Mouse (Mus musculus) intestine, embryonic 16.5 days (tissue): ENCODE results near the gene Cemip. TPM values are rescaled to one million over a fixed set of nuclear protein-coding genes. Genes with fewer than 3 reads are reported as not detected.

Source experiments
- ATAC-seq: fragments of 200-750 bp; cut with Nextera tagmentation; 2 replicates; pipeline ENCODE4 v1.8.0; 2017; ENCODE audit warnings: moderate TSS enrichment, moderate library complexity
- H3K27ac ChIP-seq: fragments of 300-500 bp; sonication (generic); 2 replicates; pipeline ENCODE4 v1.5.1; 2014; ENCODE audit warnings: mild to moderate bottlenecking, low read length
- H3K27me3 ChIP-seq: fragments of 300-500 bp; sonication (generic); replicated peaks from 2 replicates; pipeline ENCODE4 v1.6.1; 2014; ENCODE audit warnings: low read length, control low read depth, mixed read lengths; ENCODE audit not compliant: control insufficient read depth, insufficient read depth
- H3K36me3 ChIP-seq: fragments of 300-500 bp; sonication (generic); 2 replicates; pipeline ENCODE4 v1.6.1; 2014; ENCODE audit warnings: low read length, control low read depth; ENCODE audit not compliant: control insufficient read depth, insufficient read depth
- H3K4me1 ChIP-seq: fragments of 300-500 bp; sonication (generic); 2 replicates; pipeline ENCODE4 v1.6.1; 2014; ENCODE audit warnings: low read length, control low read depth, mixed read lengths; ENCODE audit not compliant: control insufficient read depth, insufficient read depth
- H3K4me2 ChIP-seq: fragments of 300-500 bp; sonication (generic); 2 replicates; pipeline ENCODE4 v1.6.1; 2014; ENCODE audit warnings: low read depth, low read length, control low read depth
- H3K4me3 ChIP-seq: fragments of 300-500 bp; sonication (generic); 2 replicates; pipeline ENCODE4 v1.5.1; 2014; ENCODE audit warnings: mild to moderate bottlenecking, low read length
- H3K9ac ChIP-seq: fragments of 300-500 bp; sonication (generic); 2 replicates; pipeline ENCODE4 v1.6.1; 2014; ENCODE audit warnings: low read depth, low read length
- H3K9me3 ChIP-seq: fragments of 300-500 bp; sonication (generic); 2 replicates; pipeline ENCODE4 v1.6.1; 2016; ENCODE audit warnings: low read length, control low read depth; ENCODE audit not compliant: control insufficient read depth
- WGBS: fragments of 180-500 bp; shearing (Covaris S2); extraction: QIAGEN DNeasy Blood & Tissue Kit; methylation state at CpG from one replicate; pipeline ENCODE4 v1.1.7; 2014; 5-methylcytosine and 5-hydroxymethylcytosine counted together
- polyA plus RNA-seq: library from polyadenylated mRNA; unstranded; fragments of >200 nt; fragmentation: Nextera tagmentation; extraction: Ambion mirVana; gene quantifications from 2 replicates; pipeline ENCODE4 v1.2.1, GENCODE M21; 2015

Cemip gene
- polyA plus RNA-seq, 1 experiment from 2014 or later = 0.40 TPM

GRCm38 (mm10) chr7:84042726-84043125, 43.6 kb downstream of the Cemip start:
- Histone ChIP-seq H3K9me3 (no peaks in the 10 kb centered on the region), H3K27ac (no peak overlapping the region), H3K9ac (no peak overlapping the region), H3K4me1 (no peaks in the 10 kb centered on the region; the same call in 1 of the 2 replicates), H3K4me3 (no peak overlapping the region), H3K36me3 (no peaks in the 10 kb centered on the region), H3K27me3 (no peaks in the 10 kb centered on the region), H3K4me2 (no peak overlapping the region)
- WGBS = 76% methylated on average over 1 of the region's 1 CpGs
- ATAC-seq = no peak

- ATAC-seq = peak; percentile 83
- 63% methylated on average over 8 of the region's 8 CpGs for WGBS
- no peak overlapping the region for H3K4me2 ChIP-seq
- H3K27me3 ChIP-seq = no peaks in the 10 kb centered on the region
- no peak overlapping the region for H3K4me3 ChIP-seq
- H3K4me1 ChIP-seq = no peaks in the 10 kb centered on the region; the same call in 1 of the 2 replicates
- no peaks in the 10 kb centered on the region for H3K9me3 ChIP-seq
- H3K9ac ChIP-seq = no peak overlapping the region
- H3K36me3 ChIP-seq = no peaks in the 10 kb centered on the region
- H3K27ac ChIP-seq = peak overlapping the region; percentile 24; the same call in 1 of the 2 replicates
These were observed 46.3 kb downstream of the Cemip start for GRCm38 (mm10) chr7:84039856-84040522.

- Histone ChIP-seq H3K36me3 (no peaks in the 10 kb centered on the region), H3K27ac (no peak overlapping the region), H3K27me3 (no peaks in the 10 kb centered on the region), H3K4me2 (no peak overlapping the region), H3K4me1 (no peaks in the 10 kb centered on the region; the same call in 1 of the 2 replicates), H3K4me3 (no peak overlapping the region), H3K9me3 (no peaks in the 10 kb centered on the region), H3K9ac (no peak overlapping the region)
- ATAC-seq = no peak
- WGBS = 90% methylated on average over 10 of the region's 10 CpGs
These were observed 47.7 kb downstream of the Cemip start for GRCm38 (mm10) chr7:84038642-84039041.

- Histone ChIP-seq H3K4me2 (no peak overlapping the region), H3K4me1 (peaks cover 11% of the 10 kb centered on the region), H3K9me3 (no peaks in the 10 kb centered on the region), H3K36me3 (no peaks in the 10 kb centered on the region), H3K4me3 (no peak overlapping the region), H3K9ac (no peak overlapping the region), H3K27ac (no peak overlapping the region), H3K27me3 (no peaks in the 10 kb centered on the region)
- ATAC-seq = no peak
- WGBS = 85% methylated on average over 1 of the region's 1 CpGs
These were observed 53.5 kb downstream of the Cemip start for GRCm38 (mm10) chr7:84032831-84033230.

DNA sequence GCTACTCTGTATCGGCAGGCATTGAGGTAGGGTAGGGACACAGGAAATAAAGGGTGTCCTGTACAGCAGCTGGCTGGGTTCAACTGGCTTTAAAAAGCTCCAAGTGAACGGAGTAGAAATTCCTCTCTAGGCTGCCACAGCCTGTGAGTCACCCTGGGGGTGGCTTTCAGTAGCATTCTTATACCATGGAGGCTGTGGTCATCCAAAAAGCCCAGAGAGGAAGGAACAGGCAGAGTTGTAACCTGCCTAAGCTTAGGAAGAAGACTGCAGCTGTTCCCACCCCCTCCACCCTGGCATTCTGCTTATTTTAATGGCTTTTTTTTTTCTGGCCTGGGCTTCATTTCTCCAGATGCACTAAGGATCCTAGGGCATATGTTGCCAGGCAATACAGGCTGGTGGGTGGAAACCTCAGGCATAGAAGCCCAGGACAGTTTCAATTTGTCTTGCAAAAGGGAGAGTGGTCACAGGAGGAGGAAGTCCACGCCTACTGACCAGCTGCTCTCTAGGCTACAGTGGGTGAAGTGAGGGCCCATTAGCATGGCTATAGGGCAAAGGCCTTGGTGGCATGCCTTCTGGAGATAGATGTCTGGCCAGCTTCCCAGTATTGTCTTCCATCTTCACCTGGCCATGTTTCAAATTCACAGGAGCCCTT, 57.1 kb downstream of the Cemip start:
- H3K4me2 ChIP-seq = no peak overlapping the region
- 39% methylated on average over 3 of the region's 3 CpGs for WGBS
- H3K4me3 ChIP-seq = no peak overlapping the region
- peaks cover 11% of the 10 kb centered on the region for H3K4me1 ChIP-seq
- no peak overlapping the region for H3K9ac ChIP-seq
- H3K27ac ChIP-seq = no peak overlapping the region
- no peaks in the 10 kb centered on the region for H3K27me3 ChIP-seq
- H3K9me3 ChIP-seq = no peaks in the 10 kb centered on the region
- ATAC-seq = no peak
- no peaks in the 10 kb centered on the region for H3K36me3 ChIP-seq

DNA sequence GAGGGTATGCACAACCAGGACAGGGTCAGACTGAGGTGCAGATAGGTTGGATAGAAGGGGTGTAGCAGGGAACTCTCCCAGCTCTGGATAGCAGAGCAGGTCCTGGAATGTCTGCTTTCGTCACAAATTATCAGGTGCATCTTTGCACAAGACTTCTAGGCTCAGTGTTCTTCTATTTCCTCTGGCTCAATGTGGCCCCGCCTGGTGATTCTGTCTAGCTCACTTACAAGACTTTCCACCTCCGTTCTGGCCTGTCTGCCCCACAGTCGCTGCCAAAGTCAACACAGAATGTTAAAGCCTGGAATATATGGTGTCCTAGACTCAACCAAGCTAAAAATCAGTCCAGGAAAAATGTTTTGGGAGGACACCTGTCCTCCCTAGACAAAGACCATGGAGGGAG, 57.9 kb downstream of the Cemip start:
- WGBS = 70% methylated on average over 4 of the region's 4 CpGs
- ATAC-seq = no peak
- H3K36me3 ChIP-seq = no peaks in the 10 kb centered on the region
- H3K4me3 ChIP-seq = no peak overlapping the region
- peaks cover 11% of the 10 kb centered on the region for H3K4me1 ChIP-seq
- no peaks in the 10 kb centered on the region for H3K9me3 ChIP-seq
- no peak overlapping the region for H3K4me2 ChIP-seq
- H3K27ac ChIP-seq = no peak overlapping the region
- H3K27me3 ChIP-seq = no peaks in the 10 kb centered on the region
- H3K9ac ChIP-seq = no peak overlapping the region

DNA sequence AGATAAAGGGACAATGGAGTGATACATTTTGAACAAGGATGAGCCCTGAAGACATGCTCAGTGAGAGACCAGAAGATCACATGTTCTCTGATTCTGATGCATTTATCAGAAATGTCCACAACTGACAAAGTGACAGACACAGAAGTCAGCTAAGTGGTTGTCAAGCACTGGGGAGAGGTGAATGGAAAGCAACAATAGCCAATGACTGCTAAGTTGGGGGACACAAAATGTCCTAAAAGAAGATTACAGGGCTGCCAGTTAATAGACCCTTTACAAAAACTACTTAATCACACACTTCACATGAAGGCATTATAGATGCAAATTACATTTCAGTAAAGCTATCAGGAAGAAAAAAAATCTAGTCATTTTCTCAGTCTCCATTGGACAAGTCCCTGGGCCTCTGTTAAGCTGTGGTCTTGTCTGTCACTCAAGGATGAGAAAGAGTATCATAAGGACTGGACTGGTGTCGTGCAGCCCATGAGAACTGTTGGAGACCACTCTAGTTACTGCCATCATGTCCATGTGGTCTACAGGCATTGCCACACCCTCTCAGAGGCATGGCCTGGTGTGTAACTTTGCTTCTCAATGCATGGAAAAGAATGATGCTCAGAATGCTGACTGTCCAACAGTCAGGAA, 59.2 kb downstream of the Cemip start:
- no peak for ATAC-seq
- no peaks in the 10 kb centered on the region for H3K27me3 ChIP-seq

DNA sequence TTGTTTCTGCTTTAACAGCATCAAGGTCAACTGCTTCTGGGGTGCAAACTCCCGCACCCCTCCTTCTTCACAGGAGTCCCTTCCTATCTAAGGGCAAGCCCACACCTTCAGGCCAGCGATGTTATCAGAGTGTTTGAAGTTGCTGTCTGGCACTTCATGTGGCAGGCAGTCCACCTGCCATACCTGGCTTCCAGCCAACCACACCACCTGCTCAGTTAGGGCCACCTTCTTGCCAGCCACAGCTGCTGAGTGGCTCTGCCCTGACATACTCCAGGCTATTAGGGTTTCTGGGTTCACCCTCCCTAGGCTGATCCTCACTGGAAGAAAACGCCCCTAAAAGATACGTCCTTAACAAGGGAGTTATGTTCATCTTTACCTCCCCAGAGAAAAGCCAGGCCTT, 60.2 kb downstream of the Cemip start:
- no peaks in the 10 kb centered on the region for H3K27me3 ChIP-seq
- no peak overlapping the region for H3K4me2 ChIP-seq
- H3K4me1 ChIP-seq = peaks cover 11% of the 10 kb centered on the region
- H3K36me3 ChIP-seq = no peaks in the 10 kb centered on the region
- no peak overlapping the region for H3K9ac ChIP-seq
- no peak overlapping the region for H3K4me3 ChIP-seq
- ATAC-seq = peak; percentile 77
- 66% methylated on average over 4 of the region's 4 CpGs for WGBS
- H3K27ac ChIP-seq = peak overlapping the region; percentile 27; the same call in 1 of the 2 replicates
- H3K9me3 ChIP-seq = no peaks in the 10 kb centered on the region

More for the DNA sequence above, 59.2 kb downstream of the Cemip start:
- no peak overlapping the region for H3K9ac ChIP-seq
- H3K4me2 ChIP-seq = no peak overlapping the region
- H3K36me3 ChIP-seq = no peaks in the 10 kb centered on the region
- H3K4me1 ChIP-seq = peaks cover 11% of the 10 kb centered on the region
- H3K27ac ChIP-seq = no peak overlapping the region
- no peak overlapping the region for H3K4me3 ChIP-seq
- 84% methylated on average over 1 of the region's 1 CpGs for WGBS
- no peaks in the 10 kb centered on the region for H3K9me3 ChIP-seq

- peaks cover 8% of the 10 kb centered on the region for H3K4me1 ChIP-seq
- H3K4me3 ChIP-seq = no peak overlapping the region
- no peaks in the 10 kb centered on the region for H3K9me3 ChIP-seq
- WGBS = 80% methylated on average over 6 of the region's 6 CpGs
- H3K4me2 ChIP-seq = no peak overlapping the region
- no peak overlapping the region for H3K27ac ChIP-seq
- H3K27me3 ChIP-seq = no peaks in the 10 kb centered on the region
- no peak for ATAC-seq
- no peak overlapping the region for H3K9ac ChIP-seq
- H3K36me3 ChIP-seq = no peaks in the 10 kb centered on the region
These were observed 62.8 kb downstream of the Cemip start for GRCm38 (mm10) chr7:84023466-84023865.
